In the genomic region with DNA sequence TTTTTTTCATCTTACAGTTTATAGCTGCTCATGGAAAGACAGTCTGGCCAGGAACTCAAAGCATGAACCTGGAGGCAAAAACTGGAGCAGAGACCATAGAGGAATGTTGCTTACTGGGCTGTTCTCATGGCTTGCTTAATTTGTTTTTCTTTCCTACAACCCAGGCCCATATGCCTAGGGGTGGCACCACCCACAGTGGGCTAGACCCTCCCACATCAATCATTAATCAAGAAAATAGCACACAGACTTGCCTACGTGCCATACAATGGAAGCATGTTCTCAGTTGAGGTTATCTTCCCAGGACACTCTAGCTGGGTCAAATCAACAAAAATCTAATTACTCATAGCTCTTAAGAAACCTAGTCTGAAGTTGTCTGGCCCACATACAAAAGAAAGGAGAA, we compare ENCODE assay signal across 20 mouse cellular contexts. TPM values are rescaled to one million over a fixed set of nuclear protein-coding genes. Genes with fewer than 3 reads are reported as not detected.
DNase-seq lines count a peak whose midpoint lies in the region; ATAC-seq and TF ChIP-seq lines count a peak whose summit lies in the region.
"Had no signal": no experiment of that assay in that cellular context is flagged by ENCODE, and none has a peak within 500 bp of the region (broad histone marks: within the 10 kb centered on the region; RNA-seq: fewer than 3 reads in every experiment).

No protein-coding gene starts in this region.

- no peak overlapping the region for H3K27ac ChIP-seq in liver, embryonic 16.5 days (ENCODE audit: low read length)
- peak overlapping the region; percentile 12; the same call in 1 of the 2 replicates for H3K27ac ChIP-seq in liver, postnatal 0 days (ENCODE audit: low read depth)
- H3K27ac ChIP-seq: embryonic facial prominence, embryonic 15.5 days; forebrain, embryonic 10.5 days; heart, embryonic 13.5 days had no signal

- no peaks in the 10 kb centered on the region; the same call in 1 of the 2 replicates for H3K4me1 ChIP-seq in liver, embryonic 16.5 days (ENCODE audit: control insufficient read depth, low read depth, low read length)
- H3K4me1 ChIP-seq in liver, postnatal 0 days (ENCODE audit: insufficient read depth), result 0 out of 2 replicates have a peak, but pooled peaks cover 4% of the 10 kb centered on the region
- H3K4me1 ChIP-seq: embryonic facial prominence, embryonic 15.5 days; forebrain, embryonic 10.5 days; heart, embryonic 13.5 days had no signal

- WGBS in liver, embryonic 16.5 days (ENCODE audit: insufficient replicate concordance), result 52% methylated on average over 1 of the region's 1 CpGs
- WGBS in liver, postnatal 0 days (ENCODE audit: insufficient replicate concordance), result 36% methylated on average over 1 of the region's 1 CpGs

- no peak for TF ChIP-seq CTCF in liver, postnatal 0 days (IDR thresholded peaks at IDR 0.05; ENCODE audit: low read depth)

- TF ChIP-seq EP300 in liver, postnatal 0 days (IDR thresholded peaks at IDR 0.05; ENCODE audit: low read depth), result no peak

- H3K4me2 ChIP-seq in liver, embryonic 16.5 days (ENCODE audit: low read depth, low read length), result no peak overlapping the region
- no peak overlapping the region for H3K4me2 ChIP-seq in liver, postnatal 0 days (ENCODE audit: low read depth, low read length)
- H3K4me2 ChIP-seq: embryonic facial prominence, embryonic 15.5 days; heart, embryonic 13.5 days had no signal

- H3K36me3 ChIP-seq in liver, embryonic 16.5 days (ENCODE audit: control insufficient read depth, insufficient read depth), result no peaks in the 10 kb centered on the region
- no peaks in the 10 kb centered on the region for H3K36me3 ChIP-seq in liver, postnatal 0 days (replicated peaks; ENCODE audit: insufficient read depth, low read length)
- H3K36me3 ChIP-seq: embryonic facial prominence, embryonic 15.5 days; forebrain, embryonic 10.5 days; heart, embryonic 13.5 days had no signal

- no peaks in the 10 kb centered on the region for H3K9me3 ChIP-seq in liver, embryonic 16.5 days (replicated peaks; ENCODE audit: control insufficient read depth, low read length)
- H3K9me3 ChIP-seq in liver, postnatal 0 days (ENCODE audit: low read length), result no peaks in the 10 kb centered on the region
- H3K9me3 ChIP-seq: embryonic facial prominence, embryonic 15.5 days; forebrain, embryonic 10.5 days; heart, embryonic 13.5 days had no signal

- H3K9ac ChIP-seq in liver, embryonic 16.5 days (ENCODE audit: low read depth, low read length), result no peak overlapping the region
- H3K9ac ChIP-seq in liver, postnatal 0 days (replicated peaks), result no peak overlapping the region
- H3K9ac ChIP-seq: embryonic facial prominence, embryonic 15.5 days; heart, embryonic 13.5 days had no signal

- ATAC-seq in liver, embryonic 16.5 days (ENCODE audit: low read depth), result peak; percentile 20; the same call in 1 of the 2 replicates
- peak; percentile 15; the same call in 1 of the 2 replicates for ATAC-seq in liver, postnatal 0 days
- ATAC-seq: forebrain, embryonic 14.5 days had no signal

- no peak overlapping the region for H3K4me3 ChIP-seq in liver, embryonic 16.5 days (ENCODE audit: low read depth, low read length)
- no peak overlapping the region for H3K4me3 ChIP-seq in liver, postnatal 0 days (ENCODE audit: low read depth, low read length)
- H3K4me3 ChIP-seq: embryonic facial prominence, embryonic 15.5 days; erythroblast, embryonic 14.5 days; forebrain, embryonic 10.5 days; heart, embryonic 13.5 days had no signal

- peak; percentile 13 to 18 for DNase-seq in kidney, adult 8-10 months
- no peak for DNase-seq in kidney, postnatal 14 days
- DNase-seq in liver, result no peak
- peak; percentile 14 for DNase-seq in liver, postnatal 0 days
- no peak for DNase-seq in retina, embryonic 14.5 days (ENCODE audit: low spot score)
- DNase-seq: adrenal gland, adult 8-10 months; adrenal gland, postnatal 36 days; cerebellum, adult 11 months; cerebellum, adult 8-10 months; cerebellum, postnatal 14 days; embryo, embryonic 11 days; gastrocnemius, postnatal 36 days; heart, adult 11 months; heart, postnatal 36 days had no signal

- no peaks in the 10 kb centered on the region for H3K27me3 ChIP-seq in liver, embryonic 16.5 days (ENCODE audit: control insufficient read depth, insufficient read depth, low read depth, low read length)
- no peaks in the 10 kb centered on the region for H3K27me3 ChIP-seq in liver, postnatal 0 days (ENCODE audit: insufficient read depth, low read length)
- H3K27me3 ChIP-seq: embryonic facial prominence, embryonic 15.5 days; heart, embryonic 13.5 days had no signal

RNA-seq across cellular contexts. Expression of gene Xiap, which starts 4.1 kb away (rescaled TPM):
- polyA plus RNA-seq in liver, embryonic 16.5 days (2015; fragmentation: Nextera tagmentation; extraction: Ambion mirVana), result 6.8 and 6.9 TPM in 2 replicates
- 8.9 and 9.5 TPM in 2 replicates for polyA plus RNA-seq in liver, postnatal 0 days (2015; fragmentation: Nextera tagmentation; extraction: Ambion mirVana)

Comparison
In these comparisons a context has a peak if more than half of its experiments do, and no peak if none do; other contexts are left out.
1. DNase-seq: peak in kidney, adult 8-10 months (2 of 2) and liver, postnatal 0 days (single experiment); none in kidney, postnatal 14 days (single experiment), liver (single experiment) and retina, embryonic 14.5 days (single experiment).